Mouse (Mus musculus) heart, embryonic 15.5 days (tissue): ENCODE measurements at regions not wholly inside any gene's neighbourhood (a gene's known extent, or its start where the extent isn't known, plus 50 kb on each side); places are given as distances from the start of the nearest gene placed in this dataset.

ENCODE experiments used
- ATAC-seq: fragments of 200-750 bp; cut with Nextera tagmentation; replicated peaks from 2 replicates; pipeline ENCODE4 v1.8.0; 2017; ENCODE audit warnings: low read depth, moderate TSS enrichment; ENCODE audit not compliant: insufficient number of reproducible peaks, insufficient read depth, low FRiP score
- H3K27ac ChIP-seq: fragments of 300-500 bp; sonication (generic); 2 replicates; pipeline ENCODE4 v1.5.1; 2015; ENCODE audit warnings: mild to moderate bottlenecking, inconsistent platforms
- H3K27me3 ChIP-seq: fragments of 300-500 bp; sonication (generic); 2 replicates; pipeline ENCODE4 v1.6.1; 2015; ENCODE audit warnings: inconsistent platforms
- H3K36me3 ChIP-seq: fragments of 300-500 bp; sonication (generic); 2 replicates; pipeline ENCODE4 v1.6.1; 2015; ENCODE audit warnings: mild to moderate bottlenecking, inconsistent platforms
- H3K4me1 ChIP-seq: fragments of 300-500 bp; sonication (generic); replicated peaks from 2 replicates; pipeline ENCODE4 v1.6.1; 2015; ENCODE audit warnings: inconsistent platforms
- H3K4me2 ChIP-seq: fragments of 300-500 bp; sonication (generic); 2 replicates; pipeline ENCODE4 v1.6.1; 2015; ENCODE audit warnings: inconsistent platforms, mild to moderate bottlenecking, moderate library complexity
- H3K4me3 ChIP-seq: fragments of 300-500 bp; sonication (generic); 2 replicates; pipeline ENCODE4 v1.5.1; 2015; ENCODE audit warnings: mild to moderate bottlenecking, inconsistent platforms
- H3K9ac ChIP-seq: fragments of 300-500 bp; sonication (generic); 2 replicates; pipeline ENCODE4 v1.6.1; 2015; ENCODE audit warnings: mild to moderate bottlenecking, inconsistent platforms
- H3K9me3 ChIP-seq: fragments of 300-500 bp; sonication (generic); replicated peaks from 2 replicates; pipeline ENCODE4 v1.6.1; 2016; ENCODE audit warnings: inconsistent platforms
- WGBS: fragments of 180-500 bp; shearing (Covaris S2); methylation state at CpG from one replicate; pipeline ENCODE4 v1.1.7; 2015; ENCODE audit warnings: mixed read lengths; 5-methylcytosine and 5-hydroxymethylcytosine counted together

GRCm38 (mm10) chr6:100973366-100974090 is 140.1 kb downstream of the Ppp4r2 start:
- Histone ChIP-seq H3K27ac (no peak overlapping the region), H3K4me2 (no peak overlapping the region), H3K4me1 (0 out of 2 replicates have a peak, but pooled peaks cover 3% of the 10 kb centered on the region), H3K9me3 (no peaks in the 10 kb centered on the region), H3K27me3 (no peaks in the 10 kb centered on the region), H3K4me3 (no peak overlapping the region), H3K9ac (no peak overlapping the region), H3K36me3 (no peaks in the 10 kb centered on the region)
- 81% methylated on average over 9 of the region's 9 CpGs for WGBS
- no peak for ATAC-seq

DNA sequence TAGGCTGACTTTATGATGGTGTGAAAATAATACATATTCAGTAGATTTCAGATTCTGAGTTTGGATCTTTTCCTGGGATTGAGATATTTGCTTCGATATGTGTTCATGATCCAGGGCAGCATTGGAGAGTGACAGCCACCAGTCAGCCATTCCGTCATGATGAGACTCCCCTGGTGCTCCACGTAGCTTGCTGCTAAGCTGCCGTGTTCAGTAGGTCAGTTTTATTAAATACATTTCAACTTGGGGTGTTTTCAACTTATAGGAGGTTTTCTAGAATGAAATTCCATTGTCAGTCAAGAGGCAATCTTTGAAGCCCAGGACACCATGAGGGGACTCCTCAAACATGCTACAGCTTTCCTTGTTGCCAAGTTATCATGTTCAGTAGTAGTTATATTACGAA is 141.3 kb downstream of the Ppp4r2 start:
- Histone ChIP-seq H3K9ac (no peak overlapping the region), H3K4me2 (no peak overlapping the region), H3K27ac (no peak overlapping the region), H3K9me3 (no peaks in the 10 kb centered on the region), H3K4me3 (no peak overlapping the region), H3K36me3 (no peaks in the 10 kb centered on the region), H3K4me1 (0 out of 2 replicates have a peak, but pooled peaks cover 3% of the 10 kb centered on the region), H3K27me3 (no peaks in the 10 kb centered on the region)
- 90% methylated on average over 5 of the region's 5 CpGs for WGBS
- no peak for ATAC-seq

GRCm38 (mm10) chr6:100975835-100976234 is 142.4 kb downstream of the Ppp4r2 start:
- Histone ChIP-seq H3K4me3 (no peak overlapping the region), H3K27me3 (no peaks in the 10 kb centered on the region), H3K4me1 (0 out of 2 replicates have a peak, but pooled peaks cover 3% of the 10 kb centered on the region), H3K9ac (no peak overlapping the region), H3K9me3 (no peaks in the 10 kb centered on the region), H3K36me3 (no peaks in the 10 kb centered on the region), H3K4me2 (no peak overlapping the region), H3K27ac (no peak overlapping the region)
- no peak for ATAC-seq
- 31% methylated on average over 6 of the region's 6 CpGs for WGBS

GRCm38 (mm10) chr6:100977201-100977691 is 143.8 kb downstream of the Ppp4r2 start:
- WGBS = 65% methylated on average over 9 of the region's 9 CpGs
- no peak for ATAC-seq
- no peak overlapping the region for H3K27ac ChIP-seq
- H3K9me3 ChIP-seq = no peaks in the 10 kb centered on the region
- 0 out of 2 replicates have a peak, but pooled peaks cover 3% of the 10 kb centered on the region for H3K4me1 ChIP-seq
- no peaks in the 10 kb centered on the region for H3K36me3 ChIP-seq
- H3K27me3 ChIP-seq = no peaks in the 10 kb centered on the region
- H3K9ac ChIP-seq = no peak overlapping the region
- no peak overlapping the region for H3K4me3 ChIP-seq
- no peak overlapping the region for H3K4me2 ChIP-seq

DNA sequence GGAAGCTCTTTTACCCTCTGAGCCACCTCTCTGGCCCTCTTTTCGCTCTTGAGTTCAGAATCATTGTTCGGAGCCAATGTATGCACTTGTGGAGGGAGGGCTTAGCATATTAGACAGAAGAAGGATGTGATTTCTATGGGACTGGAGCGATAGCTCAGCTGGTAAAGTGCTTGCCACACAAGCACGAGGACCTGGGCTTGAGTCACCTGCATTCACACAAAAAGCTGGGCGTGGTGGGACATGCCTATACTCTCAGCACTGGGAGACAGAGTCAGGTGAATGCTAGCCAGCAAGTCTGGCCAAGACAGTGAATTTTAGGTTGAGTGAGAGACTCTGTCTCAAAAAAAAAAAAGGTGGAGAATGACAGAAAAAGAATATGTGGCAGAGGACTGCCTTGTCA is 144.7 kb downstream of the Ppp4r2 start:
- Histone ChIP-seq H3K27ac (no peak overlapping the region), H3K9ac (no peak overlapping the region), H3K36me3 (no peaks in the 10 kb centered on the region), H3K4me3 (no peak overlapping the region), H3K4me1 (0 out of 2 replicates have a peak, but pooled peaks cover 3% of the 10 kb centered on the region), H3K4me2 (no peak overlapping the region), H3K9me3 (no peaks in the 10 kb centered on the region), H3K27me3 (no peaks in the 10 kb centered on the region)
- 83% methylated on average over 5 of the region's 5 CpGs for WGBS
- no peak for ATAC-seq

DNA sequence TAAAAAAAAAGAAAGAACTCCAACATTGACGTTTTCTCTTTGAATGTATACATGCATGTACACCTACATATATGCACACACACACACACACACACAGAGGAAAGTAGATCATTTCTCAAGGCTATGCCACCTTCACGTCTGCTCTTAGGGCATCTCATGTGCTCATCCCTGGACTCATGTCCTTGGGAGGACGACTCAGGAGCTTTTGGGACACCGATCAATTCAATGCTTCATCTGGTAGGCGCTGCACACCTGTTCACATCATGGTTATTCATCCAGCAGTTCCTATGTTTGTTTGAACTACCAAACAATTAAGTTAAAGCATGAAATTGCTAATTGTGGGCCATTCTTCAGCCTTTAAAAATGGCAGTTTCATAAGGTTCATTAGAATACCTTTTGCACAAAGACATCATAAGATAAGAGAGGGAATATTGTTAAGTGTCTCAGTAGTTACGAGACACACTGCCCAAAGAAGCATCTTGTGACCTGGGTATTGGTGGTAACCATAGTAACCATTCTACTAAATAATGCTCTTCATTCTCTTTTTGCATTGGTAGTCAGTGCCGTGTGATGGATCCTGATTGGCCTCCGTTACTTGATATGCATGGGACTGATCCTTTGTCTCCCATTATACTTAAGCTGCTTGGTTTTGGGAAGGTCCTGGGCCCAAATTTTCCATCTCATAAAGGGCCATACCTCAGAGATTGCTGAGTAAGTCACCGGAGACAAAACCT is 145.5 kb downstream of the Ppp4r2 start:
- no peak overlapping the region for H3K27ac ChIP-seq
- H3K4me3 ChIP-seq = no peak overlapping the region
- no peaks in the 10 kb centered on the region for H3K9me3 ChIP-seq
- no peak for ATAC-seq
- no peak overlapping the region for H3K4me2 ChIP-seq
- no peak overlapping the region for H3K9ac ChIP-seq
- no peaks in the 10 kb centered on the region for H3K27me3 ChIP-seq
- 86% methylated on average over 9 of the region's 9 CpGs for WGBS
- H3K36me3 ChIP-seq = no peaks in the 10 kb centered on the region
- 0 out of 2 replicates have a peak, but pooled peaks cover 3% of the 10 kb centered on the region for H3K4me1 ChIP-seq

DNA sequence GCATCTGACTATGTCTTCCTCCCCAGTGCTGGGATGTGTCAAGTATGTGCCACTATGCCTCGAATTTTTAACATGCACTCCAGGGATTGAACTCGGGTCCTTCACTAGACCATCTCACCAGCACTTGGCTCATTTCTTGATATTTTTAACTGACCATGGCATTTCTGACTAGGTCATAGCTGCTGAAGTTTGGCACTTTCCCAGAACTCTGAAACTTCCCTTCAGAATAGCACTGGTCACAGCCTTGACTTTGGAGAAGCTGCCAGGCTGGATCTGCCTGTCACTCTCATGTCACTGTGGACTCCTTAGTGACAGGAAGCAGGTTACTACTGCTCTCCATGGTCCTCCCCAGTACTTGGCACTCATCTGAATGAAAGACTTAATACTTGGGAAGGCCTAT is 146.7 kb downstream of the Ppp4r2 start:
- 56% methylated on average over 2 of the region's 2 CpGs for WGBS
- no peaks in the 10 kb centered on the region for H3K36me3 ChIP-seq
- no peaks in the 10 kb centered on the region for H3K27me3 ChIP-seq
- no peak overlapping the region for H3K9ac ChIP-seq
- no peak for ATAC-seq
- H3K27ac ChIP-seq = no peak overlapping the region
- H3K9me3 ChIP-seq = no peaks in the 10 kb centered on the region
- 0 out of 2 replicates have a peak, but pooled peaks cover 9% of the 10 kb centered on the region for H3K4me1 ChIP-seq
- no peak overlapping the region for H3K4me2 ChIP-seq
- no peak overlapping the region for H3K4me3 ChIP-seq

- 0 out of 2 replicates have a peak, but pooled peaks cover 6% of the 10 kb centered on the region for H3K4me1 ChIP-seq
- H3K9ac ChIP-seq = no peak overlapping the region
- ATAC-seq = no peak
- no peaks in the 10 kb centered on the region for H3K9me3 ChIP-seq
- H3K4me2 ChIP-seq = no peak overlapping the region
- H3K27ac ChIP-seq = no peak overlapping the region
- H3K4me3 ChIP-seq = no peak overlapping the region
- WGBS = 29% methylated on average over 7 of the region's 7 CpGs
- no peaks in the 10 kb centered on the region for H3K36me3 ChIP-seq
- no peaks in the 10 kb centered on the region for H3K27me3 ChIP-seq
Observed at GRCm38 (mm10) chr6:100984861-100985260, 151.4 kb downstream of the Ppp4r2 start.

- Histone ChIP-seq H3K4me3 (no peak overlapping the region), H3K4me2 (no peak overlapping the region), H3K36me3 (no peaks in the 10 kb centered on the region), H3K9me3 (no peaks in the 10 kb centered on the region), H3K27me3 (no peaks in the 10 kb centered on the region), H3K27ac (no peak overlapping the region), H3K4me1 (0 out of 2 replicates have a peak, but pooled peaks cover 6% of the 10 kb centered on the region), H3K9ac (no peak overlapping the region)
- no peak for ATAC-seq
- 57% methylated on average over 5 of the region's 5 CpGs for WGBS
Observed at GRCm38 (mm10) chr6:100985334-100985937, 152.0 kb downstream of the Ppp4r2 start.

GRCm38 (mm10) chr6:100988521-100988920 is 155.1 kb downstream of the Ppp4r2 start:
- Histone ChIP-seq H3K9ac (no peak overlapping the region), H3K4me1 (0 out of 2 replicates have a peak, but pooled peaks cover 6% of the 10 kb centered on the region), H3K27ac (no peak overlapping the region), H3K36me3 (no peaks in the 10 kb centered on the region), H3K4me2 (no peak overlapping the region), H3K27me3 (no peaks in the 10 kb centered on the region), H3K4me3 (no peak overlapping the region), H3K9me3 (no peaks in the 10 kb centered on the region)
- no peak for ATAC-seq
- WGBS = 50% methylated on average over 6 of the region's 6 CpGs

GRCm38 (mm10) chr6:100993421-100993820 is 160.0 kb downstream of the Ppp4r2 start:
- H3K9ac ChIP-seq = no peak overlapping the region
- no peak overlapping the region for H3K4me2 ChIP-seq
- no peaks in the 10 kb centered on the region for H3K36me3 ChIP-seq
- no peak overlapping the region for H3K27ac ChIP-seq
- H3K4me1 ChIP-seq = no peaks in the 10 kb centered on the region
- no peaks in the 10 kb centered on the region for H3K27me3 ChIP-seq
- WGBS = 74% methylated on average over 1 of the region's 1 CpGs
- no peak for ATAC-seq
- H3K4me3 ChIP-seq = no peak overlapping the region
- H3K9me3 ChIP-seq = no peaks in the 10 kb centered on the region
